Mouse (Mus musculus) CD8-positive naive resting alpha-beta T cell, adult 57 days (primary cell): ENCODE results near the gene Prame. TPM values are rescaled to one million over a fixed set of nuclear protein-coding genes. Genes with fewer than 3 reads are reported as not detected.

ENCODE experiments used
- total RNA-seq: library from RNA; stranded (reverse); gene quantifications from one replicate; pipeline ENCODE4 v1.2.4, GENCODE M21; 2023

Prame gene
- total RNA-seq, result not detected

DNA sequence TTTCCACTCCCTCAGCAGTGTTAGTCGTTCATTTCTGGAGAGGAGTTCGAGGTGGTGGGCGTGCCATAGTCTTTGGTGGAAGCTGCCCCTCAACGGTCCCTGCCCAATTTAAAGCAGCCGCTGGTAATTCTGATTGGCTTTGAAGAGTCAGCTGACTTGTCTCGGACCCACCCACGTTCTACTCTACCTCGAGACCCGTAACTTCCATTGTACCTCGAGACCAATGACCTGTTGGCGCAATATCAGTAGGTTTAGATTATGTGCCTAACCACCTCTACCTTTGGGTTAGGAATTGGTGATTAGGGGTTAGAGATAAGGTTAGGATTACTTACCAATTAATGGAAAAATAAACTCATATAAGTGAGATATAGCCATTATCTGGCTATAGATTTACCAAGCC lies at the start of gene Prame:
Prame (minus strand) TSS at position 101 of the 400 bp plus-strand sequence.

DNA sequence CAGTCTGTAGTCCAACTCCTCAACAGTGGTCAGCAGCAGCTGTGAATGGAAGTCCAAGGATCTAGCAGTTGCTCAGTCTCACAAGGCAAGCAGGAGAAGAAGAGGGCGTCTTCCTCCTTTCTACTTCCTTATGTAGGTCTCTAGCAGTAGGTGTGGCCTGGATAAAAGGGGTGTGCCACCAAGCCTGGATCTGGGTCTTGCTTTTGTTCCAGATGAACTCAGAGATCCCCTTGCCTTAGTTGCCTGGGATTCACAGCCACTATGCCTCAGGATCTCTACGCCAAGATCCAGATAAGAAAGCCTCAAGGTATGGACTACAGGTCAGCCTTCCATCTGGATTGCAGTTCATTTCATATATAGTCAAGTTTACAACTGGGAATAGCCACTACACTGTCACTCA lies 28.8 kb downstream of the Prame start, which contains the start of gene Nxf7:
Nxf7 (minus strand) TSS at position 101 of the 400 bp plus-strand sequence.

Other genes starting within 250 kb of the Prame start
- not detected for gene Gm7903, start 193.9 kb downstream of the Prame start, total RNA-seq
- gene AV320801, start 133.1 kb downstream of the Prame start, total RNA-seq, result not detected
- gene Nxf7, start 28.9 kb downstream of the Prame start, total RNA-seq, result not detected
- gene Tcp11x2, start 66.1 kb upstream of the Prame start, total RNA-seq, result not detected
- not detected for gene Tmsb15a, start 97.6 kb upstream of the Prame start, total RNA-seq
- gene Armcx5, start 115.0 kb upstream of the Prame start, total RNA-seq, result 34.7 TPM
- 54.7 TPM for gene Gprasp1, start 115.0 kb upstream of the Prame start, total RNA-seq
- 17.1 TPM for gene Bhlhb9, start 169.9 kb upstream of the Prame start, total RNA-seq
- gene Gprasp2, start 211.3 kb upstream of the Prame start, total RNA-seq, result 17.6 TPM